ENCODE assay signal across 19 mouse cellular contexts in the genomic region with DNA sequence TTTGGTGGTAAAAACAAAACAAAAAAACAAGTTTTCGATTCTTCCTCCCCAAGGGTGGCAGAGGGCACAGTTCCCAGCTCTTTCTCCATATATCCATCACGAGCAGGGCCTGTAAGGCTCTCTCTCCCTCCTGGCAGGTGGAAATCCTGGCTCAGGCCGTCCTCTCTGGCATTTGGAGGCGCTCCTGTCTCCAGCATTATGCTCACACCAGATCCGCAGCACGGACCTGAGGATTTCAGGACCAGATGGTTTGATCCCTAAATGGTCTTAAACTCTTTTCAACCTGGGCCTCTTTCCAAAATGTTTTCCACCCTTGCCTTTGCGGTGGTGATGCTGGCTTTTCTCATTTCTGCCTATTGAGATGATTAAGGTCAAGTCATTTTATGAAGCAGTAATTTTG. TPM values are rescaled to one million over a fixed set of nuclear protein-coding genes. Genes with fewer than 3 reads are reported as not detected.
A peak's percentile ranks its signal among the peaks of the same experiment; 100 is the strongest.
DNase-seq lines count a peak whose midpoint lies in the region; ATAC-seq lines count a peak whose summit lies in the region.
"Had no signal": no experiment of that assay in that cellular context is flagged by ENCODE, and none has a peak within 500 bp of the region (broad histone marks: within the 10 kb centered on the region; RNA-seq: fewer than 3 reads in every experiment).

No protein-coding gene starts in this region.

- no peaks in the 10 kb centered on the region for H3K9me3 ChIP-seq in neural tube, embryonic 13.5 days
- H3K9me3 ChIP-seq: embryonic facial prominence, embryonic 13.5 days; forebrain, embryonic 13.5 days; heart, embryonic 12.5 days had no signal

- ATAC-seq in neural tube, embryonic 13.5 days (ENCODE audit: low read depth): no peak
- ATAC-seq: forebrain, embryonic 13.5 days had no signal

- WGBS in neural tube, embryonic 13.5 days: 68% methylated on average over 7 of the region's 7 CpGs

- peaks cover 20% of the 10 kb centered on the region for H3K4me1 ChIP-seq in neural tube, embryonic 13.5 days (replicated peaks)
- H3K4me1 ChIP-seq: heart, embryonic 12.5 days had no signal

- peak overlapping the region; percentile 13; the same call in 1 of the 2 replicates for H3K27ac ChIP-seq in neural tube, embryonic 13.5 days (replicated peaks)
- H3K27ac ChIP-seq: embryonic facial prominence, embryonic 13.5 days; forebrain, embryonic 13.5 days had no signal

- H3K27me3 ChIP-seq in neural tube, embryonic 13.5 days: no peaks in the 10 kb centered on the region
- H3K27me3 ChIP-seq: embryonic facial prominence, embryonic 13.5 days; forebrain, embryonic 13.5 days; heart, embryonic 12.5 days had no signal

- H3K9ac ChIP-seq in neural tube, embryonic 13.5 days: no peak overlapping the region
- H3K9ac ChIP-seq: embryonic facial prominence, embryonic 13.5 days; forebrain, embryonic 13.5 days; heart, embryonic 12.5 days had no signal

- DNase-seq in heart, adult 11 months: peak; percentile 67
- no peak for DNase-seq in heart, postnatal 14 days
- DNase-seq in neural tube, embryonic 10.5 days (ENCODE audit: extremely low spot score, low spot score): no peak
- peak; percentile 86 to 89 for DNase-seq in cerebellum, postnatal 14 days
- no peak for DNase-seq in left cerebral cortex, adult 18-20 months (ENCODE audit: low spot score in 2 of 2)
- no peak for DNase-seq in spleen, adult 12 weeks (ENCODE audit: low spot score)
- DNase-seq: adrenal gland, postnatal 25 days; gastrocnemius, postnatal 10 days; kidney, adult 9 months; layer of hippocampus, adult 9-11 months; lung, adult 18-20 months; right cerebral cortex, postnatal 14 days had no signal

- no peak overlapping the region for H3K4me3 ChIP-seq in neural tube, embryonic 13.5 days
- H3K4me3 ChIP-seq: embryonic facial prominence, embryonic 13.5 days; forebrain, embryonic 13.5 days; heart, embryonic 12.5 days had no signal

- no peak overlapping the region for H3K4me2 ChIP-seq in neural tube, embryonic 13.5 days
- H3K4me2 ChIP-seq: embryonic facial prominence, embryonic 13.5 days; forebrain, embryonic 13.5 days; heart, embryonic 12.5 days had no signal

- H3K36me3 ChIP-seq in neural tube, embryonic 13.5 days: no peaks in the 10 kb centered on the region
- H3K36me3 ChIP-seq: embryonic facial prominence, embryonic 13.5 days; heart, embryonic 12.5 days had no signal

- intact Hi-C loops in heart, postnatal 14 days (cut with DNase I): no loop called here

RNA-seq across cellular contexts. Expression of gene Npvf, which starts 7.5 kb away (rescaled TPM):
- total RNA-seq in heart, postnatal 14 days (2021): not detected
- polyA plus RNA-seq in neural tube, embryonic 13.5 days (2015; fragmentation: Nextera tagmentation; extraction: Ambion mirVana): not detected in 2 replicates
- not detected for total RNA-seq in left cerebral cortex, adult 18-20 months (2021)
- total RNA-seq: adrenal gland, postnatal 25 days; gastrocnemius, postnatal 10 days; MEL had no signal
- polyA plus RNA-seq: embryonic facial prominence, embryonic 13.5 days; forebrain, embryonic 13.5 days; heart, embryonic 12.5 days; limb, embryonic 11.5 days; urinary bladder, adult 2 months had no signal

Comparison
In these comparisons a context has a peak if more than half of its experiments do, and no peak if none do; other contexts are left out.
1. DNase-seq: peak in heart, adult 11 months (single experiment) and cerebellum, postnatal 14 days (2 of 2); none in heart, postnatal 14 days (0 of 2), neural tube, embryonic 10.5 days (single experiment), left cerebral cortex, adult 18-20 months (0 of 2) and spleen, adult 12 weeks (single experiment).